In the genomic region with DNA sequence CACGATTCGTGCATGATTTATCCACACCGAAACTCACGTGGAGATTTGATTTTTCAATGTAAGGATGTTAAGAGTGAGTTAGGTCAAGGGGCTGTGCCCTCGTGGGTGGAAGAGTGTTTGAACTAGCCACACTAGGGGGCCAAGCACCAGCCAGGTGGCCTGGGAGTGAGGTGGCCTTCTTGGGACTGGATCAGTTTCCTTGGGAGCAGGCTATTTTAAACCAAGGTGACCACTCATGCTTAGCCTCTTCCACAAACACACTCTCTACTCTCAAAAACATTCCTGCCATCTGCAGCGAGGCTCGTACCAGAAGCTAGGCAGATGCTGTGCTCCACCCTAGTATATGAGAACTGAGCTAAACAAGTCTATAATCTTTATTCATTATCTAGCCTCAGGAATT, we compare ENCODE assay signal across 16 mouse cellular contexts. TPM values are rescaled to one million over a fixed set of nuclear protein-coding genes. Genes with fewer than 3 reads are reported as not detected.
DNase-seq lines count a peak whose midpoint lies in the region; ATAC-seq and TF ChIP-seq lines count a peak whose summit lies in the region.
"Had no signal": no experiment of that assay in that cellular context is flagged by ENCODE, and none has a peak within 500 bp of the region (broad histone marks: within the 10 kb centered on the region; RNA-seq: fewer than 3 reads in every experiment).

No protein-coding gene starts in this region.

- H3K27me3 ChIP-seq in forebrain, embryonic 15.5 days: no peaks in the 10 kb centered on the region
- no peaks in the 10 kb centered on the region for H3K27me3 ChIP-seq in forebrain, embryonic 11.5 days (ENCODE audit: control insufficient read depth, insufficient read depth, low read length)
- no peaks in the 10 kb centered on the region for H3K27me3 ChIP-seq in heart, embryonic 16.5 days (ENCODE audit: control insufficient read depth, insufficient read depth, low read length)
- no peaks in the 10 kb centered on the region for H3K27me3 ChIP-seq in embryonic facial prominence, embryonic 12.5 days
- H3K27me3 ChIP-seq: CH12.LX; intestine, embryonic 15.5 days; limb, embryonic 15.5 days had no signal

- H3K4me3 ChIP-seq in forebrain, embryonic 15.5 days: no peak overlapping the region
- no peak overlapping the region for H3K4me3 ChIP-seq in forebrain, embryonic 11.5 days (ENCODE audit: low read depth, low read length)
- H3K4me3 ChIP-seq in heart, embryonic 16.5 days (ENCODE audit: low read length): no peak overlapping the region; the same call in 1 of the 2 replicates
- H3K4me3 ChIP-seq in layer of hippocampus, adult 2 months: no peak overlapping the region
- no peak overlapping the region for H3K4me3 ChIP-seq in embryonic facial prominence, embryonic 12.5 days
- H3K4me3 ChIP-seq: intestine, embryonic 15.5 days; limb, embryonic 15.5 days had no signal

- no peak overlapping the region for H3K9ac ChIP-seq in forebrain, embryonic 15.5 days (replicated peaks)
- H3K9ac ChIP-seq in forebrain, embryonic 11.5 days (ENCODE audit: low read length): no peak overlapping the region
- H3K9ac ChIP-seq in heart, embryonic 16.5 days (ENCODE audit: low read length): no peak overlapping the region
- H3K9ac ChIP-seq in embryonic facial prominence, embryonic 12.5 days: no peak overlapping the region
- H3K9ac ChIP-seq: intestine, embryonic 15.5 days; limb, embryonic 15.5 days had no signal

- peaks cover 4% of the 10 kb centered on the region for H3K4me1 ChIP-seq in forebrain, embryonic 15.5 days
- H3K4me1 ChIP-seq in forebrain, embryonic 11.5 days (replicated peaks; ENCODE audit: control insufficient read depth, insufficient read depth, low read length): no peaks in the 10 kb centered on the region
- H3K4me1 ChIP-seq in heart, embryonic 16.5 days (ENCODE audit: control insufficient read depth, insufficient read depth, low read length): peaks cover 9% of the 10 kb centered on the region; the same call in 1 of the 2 replicates
- H3K4me1 ChIP-seq in embryonic facial prominence, embryonic 12.5 days: no peaks in the 10 kb centered on the region
- H3K4me1 ChIP-seq: intestine, embryonic 15.5 days had no signal

- peak overlapping the region; percentile 60; the same call in 1 of the 2 replicates for H3K27ac ChIP-seq in forebrain, embryonic 15.5 days (replicated peaks)
- H3K27ac ChIP-seq in forebrain, embryonic 11.5 days (ENCODE audit: low read depth, low read length): no peak overlapping the region
- no peak overlapping the region for H3K27ac ChIP-seq in heart, embryonic 16.5 days (ENCODE audit: low read length)
- peak overlapping the region; percentile 68; the same call in 1 of the 2 replicates for H3K27ac ChIP-seq in layer of hippocampus, adult 2 months
- no peak overlapping the region; the same call in 1 of the 2 replicates for H3K27ac ChIP-seq in embryonic facial prominence, embryonic 12.5 days
- H3K27ac ChIP-seq: intestine, embryonic 15.5 days; limb, embryonic 15.5 days; macrophage had no signal

- no peak for ATAC-seq in forebrain, embryonic 15.5 days (replicated peaks)
- ATAC-seq in forebrain, embryonic 11.5 days (replicated peaks; ENCODE audit: low FRiP score): no peak
- no peak for ATAC-seq in heart, embryonic 16.5 days (replicated peaks; ENCODE audit: extremely low read depth, insufficient read depth, low FRiP score)
- ATAC-seq in embryonic facial prominence, embryonic 12.5 days (ENCODE audit: insufficient number of reproducible peaks, insufficient read depth, low FRiP score, low TSS enrichment): no peak
- ATAC-seq in erythroblast, adult 5-6 weeks (replicated peaks; ENCODE audit: low FRiP score, poor library complexity, severe bottlenecking): no peak
- ATAC-seq: intestine, embryonic 15.5 days had no signal

- no peaks in the 10 kb centered on the region for H3K9me3 ChIP-seq in forebrain, embryonic 15.5 days
- no peaks in the 10 kb centered on the region for H3K9me3 ChIP-seq in forebrain, embryonic 11.5 days (ENCODE audit: control insufficient read depth, low read length)
- H3K9me3 ChIP-seq in heart, embryonic 16.5 days (replicated peaks; ENCODE audit: control insufficient read depth, low read length): no peaks in the 10 kb centered on the region
- no peaks in the 10 kb centered on the region for H3K9me3 ChIP-seq in embryonic facial prominence, embryonic 12.5 days
- H3K9me3 ChIP-seq: intestine, embryonic 15.5 days; limb, embryonic 15.5 days had no signal

- WGBS in forebrain, embryonic 15.5 days: 71% methylated on average over 7 of the region's 7 CpGs
- 68% methylated on average over 7 of the region's 7 CpGs for WGBS in forebrain, embryonic 11.5 days
- 57% methylated on average over 7 of the region's 7 CpGs for WGBS in heart, embryonic 16.5 days
- WGBS in embryonic facial prominence, embryonic 12.5 days: 31% methylated on average over 7 of the region's 7 CpGs

- H3K4me2 ChIP-seq in forebrain, embryonic 15.5 days (replicated peaks): no peak overlapping the region
- no peak overlapping the region for H3K4me2 ChIP-seq in forebrain, embryonic 11.5 days (ENCODE audit: low read depth, low read length, severe bottlenecking)
- H3K4me2 ChIP-seq in heart, embryonic 16.5 days (ENCODE audit: low read depth, low read length): peak overlapping the region; percentile 48; the same call in 1 of the 2 replicates
- peak overlapping the region; percentile 5; the same call in 1 of the 2 replicates for H3K4me2 ChIP-seq in embryonic facial prominence, embryonic 12.5 days (replicated peaks)
- H3K4me2 ChIP-seq: intestine, embryonic 15.5 days had no signal

- DNase-seq in forebrain, embryonic 11.5 days (ENCODE audit: low spot score): no peak
- no peak for DNase-seq in heart, postnatal 4 days
- DNase-seq in layer of hippocampus, adult 2 months (ENCODE audit: low spot score in 2 of 2): no peak
- no peak for DNase-seq in layer of hippocampus, postnatal 36 days
- DNase-seq: adrenal gland, postnatal 10 days; lung, adult 2 months; spleen, adult 18-20 months; thymus, postnatal 25 days had no signal

- no peak for TF ChIP-seq CTCF in layer of hippocampus, adult 2 months (conservative IDR thresholded peaks at IDR 0.05)

- H3K36me3 ChIP-seq in forebrain, embryonic 15.5 days: no peaks in the 10 kb centered on the region
- no peaks in the 10 kb centered on the region for H3K36me3 ChIP-seq in forebrain, embryonic 11.5 days (ENCODE audit: control insufficient read depth, insufficient read depth, low read length)
- no peaks in the 10 kb centered on the region for H3K36me3 ChIP-seq in heart, embryonic 16.5 days (ENCODE audit: control insufficient read depth, insufficient read depth)
- no peaks in the 10 kb centered on the region for H3K36me3 ChIP-seq in embryonic facial prominence, embryonic 12.5 days
- H3K36me3 ChIP-seq: intestine, embryonic 15.5 days; limb, embryonic 15.5 days had no signal

RNA-seq across cellular contexts. Expression of a gene that starts 27.8 kb away (rescaled TPM):
- 25.3 and 29.3 TPM in 2 replicates for polyA plus RNA-seq in forebrain, embryonic 15.5 days (2015; fragmentation: Nextera tagmentation; extraction: Ambion mirVana)
- polyA plus RNA-seq in forebrain, embryonic 11.5 days (2014; fragmentation: Nextera tagmentation; extraction: Ambion mirVana): 46.8 and 48.7 TPM in 2 replicates
- 19.4 and 19.7 TPM in 2 replicates for polyA plus RNA-seq in heart, embryonic 16.5 days (2015; fragmentation: Nextera tagmentation; extraction: Ambion mirVana)
- 10 to 100 TPM; 59.7 to 60.1 TPM for total RNA-seq in heart, postnatal 4 days (2021)
- 10 to 100 TPM; 74.0 to 83.3 TPM for total RNA-seq in layer of hippocampus, adult 2 months (2021)
- total RNA-seq in layer of hippocampus, postnatal 36 days (2021): 10 to 100 TPM; 63.9 to 74.6 TPM
- polyA plus RNA-seq in embryonic facial prominence, embryonic 12.5 days (2016; fragmentation: Nextera tagmentation; extraction: Ambion mirVana): 40.2 and 47.7 TPM in 2 replicates
- 58.6 and 84.4 TPM in 2 replicates for total RNA-seq in erythroblast, adult 5-6 weeks (2015; ENCODE audit: low replicate concordance)
- total RNA-seq in erythroblast, adult 5-6 weeks (2017; ENCODE audit: low replicate concordance): 59.6 and 75.0 TPM in 2 replicates

Comparison
In these comparisons a context has a peak if more than half of its experiments do, and no peak if none do; other contexts are left out.
1. H3K27ac ChIP-seq: peak in forebrain, embryonic 15.5 days (single experiment) and layer of hippocampus, adult 2 months (single experiment); none in forebrain, embryonic 11.5 days (single experiment), heart, embryonic 16.5 days (single experiment) and embryonic facial prominence, embryonic 12.5 days (single experiment).
2. H3K4me2 ChIP-seq: peak in heart, embryonic 16.5 days (single experiment) and embryonic facial prominence, embryonic 12.5 days (single experiment); none in forebrain, embryonic 15.5 days (single experiment) and forebrain, embryonic 11.5 days (single experiment).